Mouse (Mus musculus): ENCODE measurements around the gene Ipo4.

- TF ChIP-seq POLR2A (IDR thresholded peaks at IDR 0.05; ENCODE audit: insufficient read depth, low read depth, low read length): no peak
- no peak for TF ChIP-seq CTCF (IDR thresholded peaks at IDR 0.05; ENCODE audit: insufficient read depth, low read depth, low read length)
Observed at GRCm38 (mm10) chr14:55660636-55661035, 24.9 kb upstream of the Ipo4 start.

Data from olfactory bulb, adult 2 months (tissue).